Mouse (Mus musculus): ENCODE measurements around the gene Trnp1. TPM values are rescaled to one million over a fixed set of nuclear protein-coding genes. Genes with fewer than 3 reads are reported as not detected.
A peak's percentile ranks its signal among the peaks of the same experiment; 100 is the strongest.

Trnp1 gene
- total RNA-seq (2014; rRNA removed) (not detected in 2 replicates), polyA plus RNA-seq (2012; rRNA removed) (0.05 and 0.10 TPM in 2 replicates)

GRCm38 (mm10) chr4:133498160-133498724 lies at the start of gene Trnp1:
TSS of gene Trnp1 (minus strand) at chr4:133498550.
- Histone ChIP-seq H3K4me3 (ENCODE audit: insufficient read depth, low read depth, low read length) (peak within 1 kb of the TSS; percentile 41; the same call in 1 of the 2 replicates), H3K79me2 (ENCODE audit: control insufficient read depth, insufficient read depth, low read length) (no peaks in the 10 kb centered on the region), H3K27me3 (ENCODE audit: control insufficient read depth, insufficient read depth, low read length) (peaks cover 26% of the 10 kb centered on the region), H3K4me1 (ENCODE audit: control insufficient read depth, insufficient read depth, low read length) (no peaks in the 10 kb centered on the region; the same call in 1 of the 2 replicates), H3K9ac (ENCODE audit: low read depth, low read length) (peak within 1 kb of the TSS; percentile 23), H3K36me3 (ENCODE audit: control insufficient read depth, insufficient read depth, low read length) (no peaks in the 10 kb centered on the region), H3K27ac (replicated peaks; ENCODE audit: insufficient read depth, low read depth, low read length) (no peak within 1 kb of the TSS)
- no peak for TF ChIP-seq POLR2A (IDR thresholded peaks at IDR 0.05; ENCODE audit: extremely low read depth, insufficient read depth, low read length)
- TF ChIP-seq CTCF (IDR thresholded peaks at IDR 0.05; ENCODE audit: low read depth, low read length) = no peak
- DNase-seq (ENCODE audit: extremely low read depth, low read depth, low spot score) = no peak
- WGBS = 3% methylated on average over 53 of the region's 53 CpGs

- peaks cover 2% of the 10 kb centered on the region; the same call in 1 of the 2 replicates for H3K36me3 ChIP-seq (ENCODE audit: control insufficient read depth, insufficient read depth, low read length)
- no peaks in the 10 kb centered on the region; the same call in none of the 2 replicates for H3K4me1 ChIP-seq (ENCODE audit: control insufficient read depth, insufficient read depth, low read length)
- peak within 1 kb of the TSS; percentile 93 for H3K4me3 ChIP-seq (ENCODE audit: insufficient read depth, low read depth, low read length)
- peaks cover 20% of the 10 kb centered on the region for H3K79me2 ChIP-seq (ENCODE audit: control insufficient read depth, insufficient read depth, low read length)
- WGBS = under 1% methylated on average over 77 of the region's 77 CpGs
- H3K27me3 ChIP-seq (ENCODE audit: control insufficient read depth, insufficient read depth, low read length) = no peaks in the 10 kb centered on the region
- TF ChIP-seq CTCF (IDR thresholded peaks at IDR 0.05; ENCODE audit: low read depth, low read length) (no peak), POLR2A (IDR thresholded peaks at IDR 0.05; ENCODE audit: extremely low read depth, insufficient read depth, low read length) (peak; percentile 62; the same call in 1 of the 2 replicates)
- H3K9ac ChIP-seq (ENCODE audit: low read depth, low read length) = peak within 1 kb of the TSS; percentile 96
- H3K27ac ChIP-seq (replicated peaks; ENCODE audit: insufficient read depth, low read depth, low read length) = peak within 1 kb of the TSS; percentile 33
- DNase-seq (ENCODE audit: extremely low read depth, low read depth, low spot score) = peak; percentile 90
These were observed 47.2 kb upstream of the Trnp1 start, which contains the start of gene Nudc for GRCm38 (mm10) chr4:133545272-133546231. TSS of gene Nudc (minus strand) at chr4:133545996.

GRCm38 (mm10) chr4:133536652-133537051 lies 38.3 kb upstream of the Trnp1 start:
- WGBS = 51% methylated on average over 5 of the region's 5 CpGs
- no peak overlapping the region for H3K9ac ChIP-seq (ENCODE audit: low read depth, low read length)
- no peaks in the 10 kb centered on the region for H3K27me3 ChIP-seq (ENCODE audit: control insufficient read depth, insufficient read depth, low read length)
- H3K36me3 ChIP-seq (ENCODE audit: control insufficient read depth, insufficient read depth, low read length) = peaks cover 10% of the 10 kb centered on the region
- H3K27ac ChIP-seq (replicated peaks; ENCODE audit: insufficient read depth, low read depth, low read length) = no peak overlapping the region
- TF ChIP-seq POLR2A (IDR thresholded peaks at IDR 0.05; ENCODE audit: extremely low read depth, insufficient read depth, low read length) (no peak), CTCF (IDR thresholded peaks at IDR 0.05; ENCODE audit: low read depth, low read length) (no peak)
- no peak overlapping the region for H3K4me3 ChIP-seq (ENCODE audit: insufficient read depth, low read depth, low read length)
- peak; percentile 28 for DNase-seq (ENCODE audit: extremely low read depth, low read depth, low spot score)
- no peaks in the 10 kb centered on the region for H3K4me1 ChIP-seq (ENCODE audit: control insufficient read depth, insufficient read depth, low read length)
- no peaks in the 10 kb centered on the region; the same call in 1 of the 2 replicates for H3K79me2 ChIP-seq (ENCODE audit: control insufficient read depth, insufficient read depth, low read length)

GRCm38 (mm10) chr4:133536081-133536480 lies 37.7 kb upstream of the Trnp1 start:
- H3K27me3 ChIP-seq (ENCODE audit: control insufficient read depth, insufficient read depth, low read length) = no peaks in the 10 kb centered on the region
- no peak overlapping the region for H3K9ac ChIP-seq (ENCODE audit: low read depth, low read length)
- DNase-seq (ENCODE audit: extremely low read depth, low read depth, low spot score) = peak; percentile 34
- TF ChIP-seq CTCF (IDR thresholded peaks at IDR 0.05; ENCODE audit: low read depth, low read length) (no peak), POLR2A (IDR thresholded peaks at IDR 0.05; ENCODE audit: extremely low read depth, insufficient read depth, low read length) (no peak)
- no peaks in the 10 kb centered on the region for H3K4me1 ChIP-seq (ENCODE audit: control insufficient read depth, insufficient read depth, low read length)
- whole genome bisulfite sequencing = 60% methylated on average over 3 of the region's 3 CpGs
- H3K36me3 ChIP-seq (ENCODE audit: control insufficient read depth, insufficient read depth, low read length) = peaks cover 10% of the 10 kb centered on the region
- no peaks in the 10 kb centered on the region; the same call in 1 of the 2 replicates for H3K79me2 ChIP-seq (ENCODE audit: control insufficient read depth, insufficient read depth, low read length)
- H3K4me3 ChIP-seq (ENCODE audit: insufficient read depth, low read depth, low read length) = no peak overlapping the region
- no peak overlapping the region for H3K27ac ChIP-seq (replicated peaks; ENCODE audit: insufficient read depth, low read depth, low read length)

GRCm38 (mm10) chr4:133532777-133533176 lies 34.4 kb upstream of the Trnp1 start:
- H3K4me3 ChIP-seq (ENCODE audit: insufficient read depth, low read depth, low read length) = no peak overlapping the region
- no peak overlapping the region for H3K27ac ChIP-seq (replicated peaks; ENCODE audit: insufficient read depth, low read depth, low read length)
- peak; percentile 19 for DNase-seq (ENCODE audit: extremely low read depth, low read depth, low spot score)
- no peaks in the 10 kb centered on the region for H3K79me2 ChIP-seq (ENCODE audit: control insufficient read depth, insufficient read depth, low read length)
- peak; percentile 50 for TF ChIP-seq CTCF (IDR thresholded peaks at IDR 0.05; ENCODE audit: low read depth, low read length)
- no peak for TF ChIP-seq POLR2A (IDR thresholded peaks at IDR 0.05; ENCODE audit: extremely low read depth, insufficient read depth, low read length)
- H3K27me3 ChIP-seq (ENCODE audit: control insufficient read depth, insufficient read depth, low read length) = no peaks in the 10 kb centered on the region
- H3K4me1 ChIP-seq (ENCODE audit: control insufficient read depth, insufficient read depth, low read length) = no peaks in the 10 kb centered on the region
- H3K9ac ChIP-seq (ENCODE audit: low read depth, low read length) = no peak overlapping the region
- H3K36me3 ChIP-seq (ENCODE audit: control insufficient read depth, insufficient read depth, low read length) = peaks cover 9% of the 10 kb centered on the region
- WGBS = 23% methylated on average over 3 of the region's 3 CpGs

Data from liver, adult 2 months (tissue).